Mouse (Mus musculus): Measurements from ENCODE around the gene Hoxa4.

- TF ChIP-seq CTCF (IDR thresholded peaks at IDR 0.05; ENCODE audit: insufficient read depth, low read depth, low read length) (no peak), POLR2A (IDR thresholded peaks at IDR 0.05; ENCODE audit: insufficient read depth, low read depth, low read length) (no peak)
Measured at GRCm38 (mm10) chr6:52202362-52203120, 11.0 kb upstream of the Hoxa4 start.

Data from olfactory bulb, adult 2 months (tissue).